Mouse (Mus musculus): ENCODE measurements around the gene Cers6.

DNA sequence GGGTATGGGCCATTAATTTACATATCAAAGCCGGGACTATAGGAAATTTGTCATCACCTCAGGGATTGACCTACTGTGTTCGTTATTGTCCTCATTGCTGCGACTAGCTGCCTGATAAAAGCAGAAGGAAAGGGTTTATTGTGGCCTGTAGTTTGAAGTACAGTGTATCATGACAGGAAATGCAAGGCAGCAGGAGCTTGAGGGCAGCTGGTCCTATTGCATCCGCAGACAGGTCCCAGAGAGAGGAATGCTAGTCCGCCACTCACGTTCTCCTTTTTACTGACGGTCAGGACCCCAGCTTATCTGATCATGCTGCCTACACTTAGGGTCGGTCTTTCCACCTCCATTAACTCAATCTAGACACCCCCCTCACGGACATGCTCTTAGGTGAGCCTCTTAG, 273.7 kb downstream of the Cers6 start:
- TF ChIP-seq CTCF (IDR thresholded peaks at IDR 0.05; ENCODE audit: insufficient read depth, low read depth, low read length) (no peak), POLR2A (IDR thresholded peaks at IDR 0.05; ENCODE audit: insufficient read depth, low read depth, low read length) (no peak)

Data from olfactory bulb, adult 2 months (tissue).